Mouse (Mus musculus): ENCODE results near the gene H2-K1. TPM values are rescaled to one million over a fixed set of nuclear protein-coding genes. Genes with fewer than 3 reads are reported as not detected.
"Not testable (repeated sequence)": the region's sequence is repeated elsewhere in the genome, so short reads cannot be mapped to it uniquely, and the experiment has no call there.

Gene H2-K1
- total RNA-seq, 2 experiments from 2014 or later, result 10.3 to 13.6 TPM

GRCm38 (mm10) chr17:33965846-33966550, 34.1 kb downstream of the H2-K1 start:
- intact Hi-C loops (cut with DNase I), result loop anchor here (1.0 kb wide), 1 partner anchor 1336 kb away; no protein-coding TSS in a partner anchor
- peak in 1 of 2 experiments; percentile 3 for DNase-seq (ENCODE audit: low spot score in 2 of 2)

- intact Hi-C loops (cut with DNase I), result no loop called here
- peak in 1 of 2 experiments; percentile 3 for DNase-seq (ENCODE audit: low spot score in 2 of 2)
Observed at GRCm38 (mm10) chr17:33965082-33965845, 34.9 kb downstream of the H2-K1 start.

- DNase-seq (ENCODE audit: low spot score in 2 of 2), result peak in 1 of 2 experiments; percentile 2
- intact Hi-C loops (cut with DNase I), result no loop called here
Observed at GRCm38 (mm10) chr17:33962876-33963275, 37.3 kb downstream of the H2-K1 start.

GRCm38 (mm10) chr17:33959948-33960347, 40.2 kb downstream of the H2-K1 start:
- DNase-seq (ENCODE audit: low spot score in 2 of 2), result no peak
- intact Hi-C loops (cut with DNase I), result loop anchor here (2.0 to 5.0 kb wide), 2 partner anchors 62 to 1319 kb away; partner anchors contain the start of gene Ring1

GRCm38 (mm10) chr17:33959135-33959534, 41.0 kb downstream of the H2-K1 start:
- peak in 1 of 2 experiments; percentile 12 for DNase-seq (ENCODE audit: low spot score in 2 of 2)
- intact Hi-C loops (cut with DNase I), result loop anchor here (5.0 kb wide), 1 partner anchor 63 kb away; the partner anchor contains the start of gene Ring1

DNA sequence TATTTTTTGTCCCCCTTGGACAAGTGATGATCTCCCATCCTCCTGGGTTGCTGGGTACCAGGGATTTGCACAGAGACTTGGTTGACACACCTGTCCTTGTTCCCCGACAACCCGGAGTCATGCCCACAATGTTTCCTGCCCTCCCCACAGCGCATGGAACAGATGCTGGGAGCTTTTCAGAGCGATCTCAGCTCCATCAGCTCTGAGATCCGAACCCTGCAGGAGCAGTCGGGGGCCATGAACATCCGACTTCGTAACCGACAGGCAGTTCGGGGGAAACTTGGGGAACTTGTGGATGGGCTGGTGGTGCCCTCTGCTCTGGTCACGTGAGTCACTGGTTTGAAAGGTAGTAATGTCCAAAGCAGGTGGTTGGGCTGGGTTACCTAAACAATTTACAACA, 41.7 kb downstream of the H2-K1 start:
- peak in 1 of 2 experiments; percentile 2 for DNase-seq (ENCODE audit: low spot score in 2 of 2)
- intact Hi-C loops (cut with DNase I), result loop anchor here (5.0 kb wide), 1 partner anchor 64 kb away; the partner anchor contains the start of gene Ring1

DNA sequence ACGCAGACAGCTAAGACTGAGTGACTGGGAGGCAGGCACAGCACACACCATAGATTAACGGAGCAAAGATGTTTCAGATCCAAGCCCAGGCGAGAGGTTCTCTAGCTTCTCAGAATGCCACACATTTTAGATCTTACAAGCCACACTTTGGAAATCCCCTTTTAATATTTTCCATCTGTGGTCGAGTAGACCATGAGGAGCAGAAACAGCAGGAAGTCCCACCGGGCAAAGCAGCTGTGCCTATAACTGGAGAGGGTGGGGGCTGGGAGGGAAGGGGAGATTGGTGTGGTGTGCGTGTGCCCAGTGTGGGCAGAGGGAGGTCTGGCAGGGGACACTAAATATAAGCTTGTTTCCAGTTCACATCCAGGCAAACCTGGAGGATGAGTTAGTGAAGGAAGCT, 42.7 kb downstream of the H2-K1 start:
- intact Hi-C loops (cut with DNase I), result loop anchor here (5.0 kb wide), 1 partner anchor 65 kb away; the partner anchor contains the start of gene Ring1
- DNase-seq (ENCODE audit: low spot score in 2 of 2), result no peak

GRCm38 (mm10) chr17:33956336-33956735, 43.8 kb downstream of the H2-K1 start:
- intact Hi-C loops (cut with DNase I), result loop anchor here (5.0 kb wide), 1 partner anchor 66 kb away; the partner anchor contains the start of gene Ring1
- DNase-seq (ENCODE audit: low spot score in 2 of 2), result no peak

DNA sequence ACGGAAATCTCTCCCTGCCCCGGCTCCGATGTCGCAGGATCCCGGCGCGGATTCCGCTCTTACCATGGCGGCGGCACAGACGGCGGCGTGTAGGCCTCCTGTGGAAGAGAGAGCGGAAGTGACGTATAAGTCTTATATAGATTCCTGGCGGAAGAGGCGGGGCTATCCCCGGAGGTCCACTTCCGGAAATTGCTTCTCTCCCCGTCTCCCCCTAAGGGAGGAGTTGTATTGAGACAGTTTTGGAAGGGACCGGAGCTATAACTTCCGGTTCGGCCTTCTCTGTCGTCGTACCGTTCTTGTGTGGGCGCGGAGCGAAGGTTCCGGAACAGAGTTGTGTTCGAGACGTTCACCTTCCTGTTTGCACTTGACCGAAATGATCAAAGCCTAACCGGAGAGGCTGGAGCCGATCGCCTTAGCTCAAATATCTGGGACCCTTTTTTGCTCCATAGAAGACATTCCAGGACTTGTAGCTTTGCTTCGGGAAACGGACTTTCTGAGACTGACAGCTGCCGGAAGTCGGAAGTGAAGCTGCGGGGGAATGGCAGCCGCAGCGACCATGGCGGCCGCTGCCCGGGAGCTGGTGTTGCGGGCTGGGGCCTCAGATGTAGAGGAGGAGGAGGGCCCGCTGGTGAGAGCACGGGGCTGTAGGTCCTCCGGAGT, 44.5 kb downstream of the H2-K1 start, which contains the start of the genes Vps52 and Rps18:
Gene Vps52 (plus strand): TSS at position 258 of the 660 bp plus-strand sequence.
Gene Rps18 (minus strand): TSS at position 447 of the 660 bp plus-strand sequence.
- peak; percentile 97 to 99 for DNase-seq (ENCODE audit: low spot score in 2 of 2)
- intact Hi-C loops (cut with DNase I), result loop anchor here (5.0 kb wide), 1 partner anchor 67 kb away; the partner anchor contains the start of gene Ring1

GRCm38 (mm10) chr17:33954646-33955554, 45.2 kb downstream of the H2-K1 start:
- intact Hi-C loops (cut with DNase I), result loop anchor here (5.0 kb wide), 1 partner anchor 67 kb away; the partner anchor contains the start of gene Ring1
- no peak for DNase-seq (ENCODE audit: low spot score in 2 of 2)

DNA sequence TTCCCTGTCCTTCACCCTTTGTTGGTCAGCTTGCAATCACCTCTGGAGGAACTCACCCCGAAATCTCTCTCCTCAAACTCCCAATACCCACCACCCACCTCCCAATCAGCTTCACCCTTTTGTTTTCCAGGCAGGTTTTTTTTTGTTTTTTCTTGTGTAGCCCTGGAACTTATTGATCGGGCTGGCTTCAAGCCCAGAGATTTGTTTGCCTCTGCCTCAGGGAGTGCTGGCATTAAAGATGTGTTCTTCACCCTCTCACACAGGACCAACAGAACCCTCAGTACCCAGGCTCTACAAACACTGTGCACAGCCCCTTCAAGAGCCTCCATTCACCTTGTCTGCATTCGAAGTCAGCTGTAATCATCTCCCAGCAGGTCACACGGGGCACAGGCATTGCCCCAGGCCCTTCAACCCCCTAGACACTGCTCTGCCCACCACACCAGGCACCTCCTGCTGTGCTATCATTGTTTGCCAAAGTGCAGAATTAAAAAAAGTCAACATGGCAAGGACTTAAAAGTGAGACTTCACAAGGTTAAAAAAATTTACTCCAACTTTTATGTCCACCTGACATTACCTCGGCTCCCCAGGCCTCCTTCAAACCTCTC, 46.1 kb downstream of the H2-K1 start:
- intact Hi-C loops (cut with DNase I), result no loop called here

GRCm38 (mm10) chr17:33953310-33953709, 46.8 kb downstream of the H2-K1 start:
- intact Hi-C loops (cut with DNase I), result no loop called here
- no peak for DNase-seq (ENCODE audit: low spot score in 2 of 2)

More for the DNA sequence above, 46.1 kb downstream of the H2-K1 start:
- DNase-seq (ENCODE audit: low spot score in 2 of 2), result no peak

DNA sequence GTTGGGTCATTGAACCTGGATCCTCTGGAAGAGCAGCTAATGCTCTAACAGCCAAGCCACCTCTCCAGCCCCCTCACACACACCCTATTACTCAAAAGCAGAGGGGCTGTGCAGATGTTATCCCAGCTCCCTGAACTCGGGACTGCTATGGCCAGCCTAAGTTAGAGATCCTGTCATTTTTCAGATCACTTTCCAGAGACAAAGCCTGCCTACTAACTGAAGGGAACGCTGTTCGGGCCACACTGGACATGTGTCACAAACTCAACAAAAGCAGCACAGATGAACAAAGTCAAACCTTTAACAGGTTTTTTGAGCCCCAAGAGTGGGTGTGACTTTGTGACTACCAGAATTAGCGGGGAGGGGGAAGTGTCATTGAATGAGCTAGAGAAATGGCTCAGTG, 47.3 kb downstream of the H2-K1 start:
- intact Hi-C loops (cut with DNase I), result no loop called here
- DNase-seq (ENCODE audit: low spot score in 2 of 2), result no peak

GRCm38 (mm10) chr17:33952015-33952414, 48.1 kb downstream of the H2-K1 start:
- DNase-seq (ENCODE audit: low spot score in 2 of 2); intact Hi-C loops (cut with DNase I): not testable (repeated sequence)

DNA sequence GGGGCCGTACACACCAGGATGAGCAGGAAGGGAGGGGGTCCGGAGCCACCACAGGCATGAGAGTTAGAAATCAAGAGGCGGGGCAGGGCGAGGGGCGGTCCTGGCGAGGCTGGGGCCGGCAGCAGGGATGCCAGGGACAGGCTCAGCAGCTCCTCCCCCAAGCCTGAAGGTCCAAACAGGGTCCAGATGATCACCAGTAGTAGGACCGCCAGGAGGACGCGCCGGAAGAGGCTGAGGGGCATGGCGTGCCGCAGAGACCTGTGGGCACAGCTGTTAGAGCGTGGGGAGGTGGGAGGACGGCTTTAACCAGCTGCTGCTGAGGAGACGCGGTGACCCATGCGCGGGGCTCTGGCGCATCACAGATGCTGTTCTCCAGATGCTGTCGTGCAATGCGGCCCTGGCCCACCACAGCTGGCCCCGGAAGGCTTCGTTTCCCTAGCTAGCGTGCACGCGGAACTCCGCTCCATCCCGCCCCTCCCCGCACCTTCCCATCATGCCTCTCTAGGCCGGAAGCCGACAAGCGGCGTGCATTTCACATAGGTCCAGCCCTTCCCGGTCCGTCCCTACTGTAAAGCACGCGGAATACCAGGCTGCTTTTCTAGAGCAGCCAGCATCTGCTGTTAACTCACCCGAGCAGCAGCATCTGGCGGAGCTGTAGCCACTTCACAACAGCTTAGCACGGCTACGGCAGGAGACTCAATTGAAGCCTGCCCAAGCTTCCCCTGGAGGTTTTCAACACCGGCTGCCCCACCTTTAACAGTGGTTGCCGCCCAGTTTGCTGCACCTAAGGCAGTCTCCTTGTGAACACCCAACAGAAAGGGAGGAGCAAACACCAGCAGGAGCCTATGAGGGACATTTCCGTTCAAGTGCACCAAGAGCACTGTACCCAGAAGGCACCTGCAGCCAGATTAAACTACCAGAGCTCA, 48.9 kb downstream of the H2-K1 start, which contains the start of gene B3galt4:
Gene B3galt4 (minus strand): TSS at position 468 of the 926 bp plus-strand sequence.
- DNase-seq (ENCODE audit: low spot score in 2 of 2), result peak; percentile 83 to 86
- intact Hi-C loops (cut with DNase I), result no loop called here

DNA sequence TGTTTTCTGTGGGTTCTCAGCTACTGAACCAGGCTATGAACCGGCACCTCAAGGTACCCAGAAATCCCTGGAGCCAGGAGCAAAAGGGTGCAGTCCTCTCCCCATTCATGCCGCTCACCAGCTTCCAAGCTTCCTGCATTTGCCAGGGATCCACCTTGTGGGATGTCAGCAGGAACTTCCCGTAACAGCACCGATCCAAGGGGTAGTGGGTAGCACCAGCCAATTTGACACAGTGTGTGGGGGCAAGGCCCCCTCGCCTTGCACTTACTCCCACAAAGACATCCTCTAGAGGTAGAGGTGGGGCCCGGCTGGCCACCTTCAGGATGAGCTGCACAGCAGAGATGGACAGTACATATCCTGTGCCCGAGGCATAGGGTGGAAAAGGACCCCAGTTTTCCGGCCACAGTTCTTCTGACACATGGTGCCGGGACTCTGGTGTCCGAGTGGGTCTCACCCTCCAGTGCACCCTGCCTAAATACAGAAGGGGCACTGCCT, 50.0 kb downstream of the H2-K1 start:
- DNase-seq (ENCODE audit: low spot score in 2 of 2), result no peak
- intact Hi-C loops (cut with DNase I), result no loop called here

All from left cerebral cortex, postnatal 14 days (tissue).